Mouse (Mus musculus) lung, embryonic 15.5 days (tissue): Measurements from ENCODE around the gene Aass. TPM values are rescaled to one million over a fixed set of nuclear protein-coding genes. Genes with fewer than 3 reads are reported as not detected.

Experiments
- ATAC-seq: fragments of 200-750 bp; cut with Nextera tagmentation; 2 replicates; pipeline ENCODE4 v1.8.0; 2017; ENCODE audit warnings: moderate number of reproducible peaks, borderline replicate concordance; ENCODE audit not compliant: low FRiP score, low TSS enrichment; ENCODE audit errors: extremely low read depth
- H3K27ac ChIP-seq: fragments of 300-500 bp; sonication (generic); 2 replicates; pipeline ENCODE4 v1.5.1; 2015; ENCODE audit warnings: moderate library complexity, mild to moderate bottlenecking, inconsistent platforms
- H3K27me3 ChIP-seq: fragments of 300-500 bp; sonication (generic); 2 replicates; pipeline ENCODE4 v1.6.1; 2015; ENCODE audit warnings: inconsistent platforms
- H3K36me3 ChIP-seq: fragments of 300-500 bp; sonication (generic); 2 replicates; pipeline ENCODE4 v1.6.1; 2015; ENCODE audit warnings: inconsistent platforms
- H3K4me1 ChIP-seq: fragments of 300-500 bp; sonication (generic); 2 replicates; pipeline ENCODE4 v1.6.1; 2015; ENCODE audit warnings: inconsistent platforms
- H3K4me2 ChIP-seq: fragments of 300-500 bp; sonication (generic); 2 replicates; pipeline ENCODE4 v1.6.1; 2015; ENCODE audit warnings: inconsistent platforms, mild to moderate bottlenecking, moderate library complexity
- H3K4me3 ChIP-seq: fragments of 300-500 bp; sonication (generic); 2 replicates; pipeline ENCODE4 v1.5.1; 2015; ENCODE audit warnings: mild to moderate bottlenecking, inconsistent platforms
- H3K9ac ChIP-seq: fragments of 300-500 bp; sonication (generic); 2 replicates; pipeline ENCODE4 v1.6.1; 2015; ENCODE audit warnings: inconsistent platforms
- H3K9me3 ChIP-seq: fragments of 300-500 bp; sonication (generic); 2 replicates; pipeline ENCODE4 v1.6.1; 2016; ENCODE audit warnings: inconsistent platforms
- WGBS: fragments of 180-500 bp; shearing (Covaris S2); methylation state at CpG from one replicate; pipeline ENCODE4 v1.1.7; 2015; 5-methylcytosine and 5-hydroxymethylcytosine counted together
- polyA plus RNA-seq: library from polyadenylated mRNA; unstranded; fragments of >200 nt; fragmentation: Nextera tagmentation; extraction: Ambion mirVana; gene quantifications from 2 replicates; pipeline ENCODE4 v1.2.1, GENCODE M21; 2015

The Aass gene
- polyA plus RNA-seq, 1 experiment from 2014 or later = 3.2 TPM

GRCm38 (mm10) chr6:23028251-23028650 is 104.5 kb downstream of the Aass start:
- Histone ChIP-seq H3K9ac (no peak overlapping the region), H3K4me1 (no peaks in the 10 kb centered on the region), H3K36me3 (no peaks in the 10 kb centered on the region), H3K27ac (no peak overlapping the region), H3K9me3 (no peaks in the 10 kb centered on the region), H3K27me3 (no peaks in the 10 kb centered on the region), H3K4me3 (no peak overlapping the region), H3K4me2 (no peak overlapping the region)
- WGBS = 44% methylated on average over 1 of the region's 1 CpGs
- ATAC-seq = no peak

Other genes starting within 250 kb of the Aass start
- not detected in 2 replicates for gene Fezf1, start 115.4 kb upstream of the Aass start, polyA plus RNA-seq